Comparison of ENCODE assay signal across 8 mouse cellular contexts in the genomic region with DNA sequence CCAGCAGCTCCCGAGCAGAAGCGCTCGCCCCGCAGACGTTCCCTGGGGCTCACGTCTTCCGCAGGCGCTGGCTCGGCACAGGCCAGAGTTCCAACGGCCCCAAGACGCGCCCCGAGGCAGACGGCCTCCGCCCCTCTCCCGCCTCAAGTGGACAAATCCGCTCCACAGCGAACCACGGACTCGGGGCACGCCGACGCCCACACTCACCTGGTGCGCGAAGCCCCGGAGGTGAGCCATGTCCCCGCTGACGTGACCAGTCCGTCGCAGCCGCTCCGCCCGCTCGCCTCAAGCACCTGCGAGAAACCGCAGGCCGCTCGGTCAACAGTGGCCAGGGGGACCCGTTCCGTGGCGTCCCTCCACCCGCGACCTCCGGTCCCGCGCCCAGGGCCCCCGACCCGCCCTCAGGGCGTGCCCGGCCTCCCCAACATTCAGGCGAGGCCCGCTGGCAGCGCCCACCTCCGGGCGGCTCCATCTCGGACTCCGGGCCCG. TPM values are rescaled to one million over a fixed set of nuclear protein-coding genes. Genes with fewer than 3 reads are reported as not detected.
DNase-seq lines count a peak whose midpoint lies in the region; ATAC-seq and TF ChIP-seq lines count a peak whose summit lies in the region.

No protein-coding gene starts in this region.

- H3K4me1 ChIP-seq in bone marrow, adult 2 months (ENCODE audit: control insufficient read depth, insufficient read depth, low read length) = peaks cover 1% of the 10 kb centered on the region; the same call in 1 of the 2 replicates
- peaks cover 9% of the 10 kb centered on the region; the same call in 1 of the 2 replicates for H3K4me1 ChIP-seq in forebrain, embryonic 11.5 days (replicated peaks; ENCODE audit: control insufficient read depth, insufficient read depth, low read length)
- H3K4me1 ChIP-seq in kidney, embryonic 15.5 days = peaks cover 26% of the 10 kb centered on the region
- peaks cover 12% of the 10 kb centered on the region; the same call in 1 of the 2 replicates for H3K4me1 ChIP-seq in small intestine, adult 2 months (ENCODE audit: control insufficient read depth, insufficient read depth, insufficient read length, low read length)

- peak overlapping the region; percentile 95 for H3K4me2 ChIP-seq in forebrain, embryonic 11.5 days (ENCODE audit: low read depth, low read length, severe bottlenecking)
- peak overlapping the region; percentile 90 for H3K4me2 ChIP-seq in kidney, embryonic 15.5 days

- ATAC-seq in forebrain, embryonic 11.5 days (replicated peaks; ENCODE audit: low FRiP score) = peak; percentile 70; the same call in 1 of the 2 replicates
- ATAC-seq in kidney, embryonic 15.5 days (replicated peaks; ENCODE audit: low FRiP score) = no peak; the same call in 1 of the 2 replicates

- no peaks in the 10 kb centered on the region for H3K27me3 ChIP-seq in forebrain, embryonic 11.5 days (ENCODE audit: control insufficient read depth, insufficient read depth, low read length)
- no peaks in the 10 kb centered on the region for H3K27me3 ChIP-seq in kidney, embryonic 15.5 days
- H3K27me3 ChIP-seq in small intestine, adult 2 months (ENCODE audit: control insufficient read depth, insufficient read depth, low read length) = no peaks in the 10 kb centered on the region

- peak overlapping the region; percentile 82 for H3K27ac ChIP-seq in bone marrow, adult 2 months (ENCODE audit: control insufficient read depth, insufficient read depth, low read depth, low read length, poor library complexity)
- peak overlapping the region; percentile 68; the same call in 1 of the 2 replicates for H3K27ac ChIP-seq in forebrain, embryonic 11.5 days (ENCODE audit: low read depth, low read length)
- H3K27ac ChIP-seq in kidney, embryonic 15.5 days = peak overlapping the region; percentile 94
- peak overlapping the region; percentile 85 for H3K27ac ChIP-seq in small intestine, adult 2 months (ENCODE audit: insufficient read depth, low read depth, low read length)

- no peaks in the 10 kb centered on the region for H3K36me3 ChIP-seq in forebrain, embryonic 11.5 days (ENCODE audit: control insufficient read depth, insufficient read depth, low read length)
- peaks cover 15% of the 10 kb centered on the region for H3K36me3 ChIP-seq in kidney, embryonic 15.5 days
- H3K36me3 ChIP-seq in small intestine, adult 2 months (ENCODE audit: control insufficient read depth, insufficient read depth, low read length) = peaks cover 7% of the 10 kb centered on the region

- peak overlapping the region; percentile 70 for H3K4me3 ChIP-seq in bone marrow, adult 2 months (replicated peaks; ENCODE audit: control insufficient read depth, low read depth, low read length)
- peak overlapping the region; percentile 94 for H3K4me3 ChIP-seq in forebrain, embryonic 11.5 days (ENCODE audit: low read depth, low read length)
- peak overlapping the region; percentile 99 for H3K4me3 ChIP-seq in kidney, embryonic 15.5 days (replicated peaks)
- peak overlapping the region; percentile 85 for H3K4me3 ChIP-seq in small intestine, adult 2 months (ENCODE audit: low read depth, low read length)

- no peak for TF ChIP-seq CTCF in bone marrow, adult 2 months (IDR thresholded peaks at IDR 0.05; ENCODE audit: control insufficient read depth, insufficient read depth, low read length)
- TF ChIP-seq CTCF in small intestine, adult 2 months (IDR thresholded peaks at IDR 0.05; ENCODE audit: extremely low read depth, insufficient read length, insufficient replicate concordance, low read depth, low read length) = no peak

- intact Hi-C loops in left cerebral cortex, postnatal 14 days (cut with DNase I) = loop anchor here (5.0 kb wide), 2 partner anchors 117 to 167 kb away; a partner anchor contains a TSS

- whole genome bisulfite sequencing in bone marrow, adult 2 months = under 1% methylated on average over 58 of the region's 58 CpGs
- WGBS in forebrain, embryonic 11.5 days = under 1% methylated on average over 58 of the region's 58 CpGs
- under 1% methylated on average over 57 of the region's 58 CpGs for WGBS in kidney, embryonic 15.5 days
- 1% methylated on average over 58 of the region's 58 CpGs for WGBS in small intestine, adult 2 months

- no peaks in the 10 kb centered on the region for H3K9me3 ChIP-seq in forebrain, embryonic 11.5 days (ENCODE audit: control insufficient read depth, low read length)
- H3K9me3 ChIP-seq in kidney, embryonic 15.5 days (replicated peaks) = no peaks in the 10 kb centered on the region

- peak; percentile 28 to 48 for DNase-seq in left cerebral cortex, postnatal 14 days (ENCODE audit: low spot score in 2 of 2)
- DNase-seq in left cerebral cortex, adult 8-10 months (ENCODE audit: low spot score in 2 of 2) = no peak
- peak; percentile 79 for DNase-seq in forebrain, embryonic 11.5 days (ENCODE audit: low spot score)
- DNase-seq in lung, postnatal 10 days = peak; percentile 74
- DNase-seq in layer of hippocampus, adult 9-10 months (ENCODE audit: low spot score) = no peak

- no peak for TF ChIP-seq POLR2A in bone marrow, adult 2 months (IDR thresholded peaks at IDR 0.05; ENCODE audit: borderline replicate concordance, control insufficient read depth, low read depth, low read length)
- TF ChIP-seq POLR2A in small intestine, adult 2 months (IDR thresholded peaks at IDR 0.05; ENCODE audit: low read depth, low read length) = no peak

- H3K9ac ChIP-seq in forebrain, embryonic 11.5 days (ENCODE audit: low read length) = peak overlapping the region; percentile 87
- peak overlapping the region; percentile 94 for H3K9ac ChIP-seq in kidney, embryonic 15.5 days

RNA-seq across cellular contexts. Expression of a gene that starts 23.3 kb away (rescaled TPM):
- 100 to 1,000 TPM; 382 to 402 TPM for total RNA-seq in left cerebral cortex, postnatal 14 days (2021)
- total RNA-seq in left cerebral cortex, adult 8-10 months (2022) = 100 to 1,000 TPM; 350 to 369 (median 358) TPM
- polyA plus RNA-seq in bone marrow, adult 2 months (2011; ENCODE audit: insufficient read depth, insufficient read length, low replicate concordance, missing spikeins) = 40.0 and 71.0 TPM in 2 replicates
- 186 and 206 TPM in 2 replicates for polyA plus RNA-seq in forebrain, embryonic 11.5 days (2014; fragmentation: Nextera tagmentation; extraction: Ambion mirVana)
- polyA plus RNA-seq in kidney, embryonic 15.5 days (2015; fragmentation: Nextera tagmentation; extraction: Ambion mirVana) = 169 and 180 TPM in 2 replicates
- 217 and 306 TPM in 2 replicates for polyA plus RNA-seq in small intestine, adult 2 months (2012; rRNA removed)

RNA-seq across cellular contexts. Expression of a gene that starts 50.3 kb away (rescaled TPM):
- 10 to 100 TPM; 19.1 to 20.5 TPM for total RNA-seq in left cerebral cortex, postnatal 14 days (2021)
- total RNA-seq in left cerebral cortex, adult 8-10 months (2022) = 10 to 100 TPM; 26.6 to 35.9 (median 30.8) TPM
- polyA plus RNA-seq in bone marrow, adult 2 months (2011; ENCODE audit: insufficient read depth, insufficient read length, low replicate concordance, missing spikeins) = 1.3 and 3.1 TPM in 2 replicates
- 44.0 and 48.6 TPM in 2 replicates for polyA plus RNA-seq in forebrain, embryonic 11.5 days (2014; fragmentation: Nextera tagmentation; extraction: Ambion mirVana)
- 79.2 and 92.8 TPM in 2 replicates for polyA plus RNA-seq in kidney, embryonic 15.5 days (2015; fragmentation: Nextera tagmentation; extraction: Ambion mirVana)
- 57.1 and 106 TPM in 2 replicates for polyA plus RNA-seq in small intestine, adult 2 months (2012; rRNA removed)

Comparison
In these comparisons a context has a peak if more than half of its experiments do, and no peak if none do; other contexts are left out.
1. DNase-seq: peak in left cerebral cortex, postnatal 14 days (2 of 2), forebrain, embryonic 11.5 days (single experiment) and lung, postnatal 10 days (single experiment); none in left cerebral cortex, adult 8-10 months (0 of 2) and layer of hippocampus, adult 9-10 months (single experiment).
2. RNA of a gene that starts 50.3 kb away (polyA plus RNA-seq): 57.1 to 106 TPM in small intestine, adult 2 months, 79.2 to 92.8 TPM in kidney, embryonic 15.5 days and 44.0 to 48.6 TPM in forebrain, embryonic 11.5 days; 1.3 to 3.1 TPM in bone marrow, adult 2 months; every median in the first group is over 10 times any median in the second.
3. Peak in every context shown above with its lines, with median percentiles within 50 percentile points of each other: H3K27ac ChIP-seq and H3K4me3 ChIP-seq.